Mouse (Mus musculus) left cerebral cortex, postnatal 36 days (tissue): ENCODE measurements around the gene Gm17324. TPM values are rescaled to one million over a fixed set of nuclear protein-coding genes. Genes with fewer than 3 reads are reported as not detected.
A peak's percentile ranks its signal among the peaks of the same experiment; 100 is the strongest.
"Not testable (repeated sequence)": the region's sequence is repeated elsewhere in the genome, so short reads cannot be mapped to it uniquely, and the experiment has no call there.

ENCODE experiments used
- DNase-seq, 2 experiments: peaks; one replicate each; pipeline ENCODE4 v3.0.0; 2021 to 2022; ENCODE audit warnings: low spot score in 2 of 2, mixed read lengths in 1 of 2
- intact Hi-C: fragments of 180-260 bp; cut with DNase I; formaldehyde crosslinking; loops from one replicate; pipeline ENCODE4 v1.15.1; 2025
- total RNA-seq, 2 experiments: library from RNA; stranded (reverse); gene quantifications; 2 replicates each; pipeline ENCODE4 v1.2.3; 2021

Gm17324 gene
- total RNA-seq = 1 to 10 TPM in 1 of 2 experiments, not detected in 1; 1.5 TPM

- intact Hi-C loops = no loop called here
- DNase-seq = peak; percentile 89
Observed at GRCm38 (mm10) chr9:78447973-78448873, at the start of gene Gm17324, which contains the start of gene Mto1. TSS of gene Gm17324 (minus strand) at chr9:78448786. TSS of gene Mto1 (plus strand) at chr9:78448208.

- DNase-seq = no peak
- intact Hi-C loops = no loop called here
Observed at GRCm38 (mm10) chr9:78493171-78493570, 44.6 kb upstream of the Gm17324 start.

GRCm38 (mm10) chr9:78492254-78492653 is 43.7 kb upstream of the Gm17324 start:
- no peak for DNase-seq
- intact Hi-C loops = no loop called here

- no peak for DNase-seq
- intact Hi-C loops = no loop called here
Observed at GRCm38 (mm10) chr9:78491169-78491568, 42.6 kb upstream of the Gm17324 start.

- DNase-seq = peak; percentile 32 to 33
- intact Hi-C loops = no loop called here
Observed at GRCm38 (mm10) chr9:78488890-78489420, 40.4 kb upstream of the Gm17324 start, which contains the start of gene Eef1a1. TSS of gene Eef1a1 (minus strand) at chr9:78489151.

- DNase-seq, intact Hi-C loops: not testable (repeated sequence)
Observed at GRCm38 (mm10) chr9:78488021-78488420, 39.4 kb upstream of the Gm17324 start.

- DNase-seq = no peak
- intact Hi-C loops = no loop called here
Observed at GRCm38 (mm10) chr9:78484660-78485059, 36.1 kb upstream of the Gm17324 start.

GRCm38 (mm10) chr9:78482386-78482785 is 33.8 kb upstream of the Gm17324 start:
- DNase-seq = no peak
- intact Hi-C loops = no loop called here

GRCm38 (mm10) chr9:78481423-78482331 is 33.1 kb upstream of the Gm17324 start:
- intact Hi-C loops = loop anchor here (2.0 kb wide), 2 partner anchors 45 to 71 kb away; no protein-coding TSS in a partner anchor
- peak; percentile 93 to 94 for DNase-seq

GRCm38 (mm10) chr9:78480706-78481358 is 32.2 kb upstream of the Gm17324 start:
- intact Hi-C loops = loop anchor here (2.0 kb wide), 2 partner anchors 46 to 72 kb away; no protein-coding TSS in a partner anchor
- peak; percentile 79 for DNase-seq

GRCm38 (mm10) chr9:78480227-78480626 is 31.6 kb upstream of the Gm17324 start:
- intact Hi-C loops = loop anchor here (2.0 kb wide), 2 partner anchors 47 to 73 kb away; no protein-coding TSS in a partner anchor
- not testable (repeated sequence) for DNase-seq

GRCm38 (mm10) chr9:78479308-78479707 is 30.7 kb upstream of the Gm17324 start:
- intact Hi-C loops, DNase-seq: not testable (repeated sequence)

GRCm38 (mm10) chr9:78478009-78478605 is 29.5 kb upstream of the Gm17324 start:
- intact Hi-C loops, DNase-seq: not testable (repeated sequence)

GRCm38 (mm10) chr9:78477021-78477551 is 28.5 kb upstream of the Gm17324 start:
- intact Hi-C loops = no loop called here
- no peak for DNase-seq

GRCm38 (mm10) chr9:78476531-78477020 is 28.0 kb upstream of the Gm17324 start:
- DNase-seq = no peak
- intact Hi-C loops = no loop called here

- no peak for DNase-seq
Observed at GRCm38 (mm10) chr9:78475873-78476272, 27.3 kb upstream of the Gm17324 start.

GRCm38 (mm10) chr9:78475383-78475780 is 26.8 kb upstream of the Gm17324 start:
- DNase-seq = no peak
- intact Hi-C loops = no loop called here

More at GRCm38 (mm10) chr9:78475873-78476272, 27.3 kb upstream of the Gm17324 start:
- intact Hi-C loops = no loop called here

- DNase-seq = no peak
- intact Hi-C loops = no loop called here
Observed at GRCm38 (mm10) chr9:78474771-78475382, 26.3 kb upstream of the Gm17324 start.
